Mouse (Mus musculus): ENCODE results near the gene Kansl1.
A peak's percentile ranks its signal among the peaks of the same experiment; 100 is the strongest.

Gene Kansl1

DNA sequence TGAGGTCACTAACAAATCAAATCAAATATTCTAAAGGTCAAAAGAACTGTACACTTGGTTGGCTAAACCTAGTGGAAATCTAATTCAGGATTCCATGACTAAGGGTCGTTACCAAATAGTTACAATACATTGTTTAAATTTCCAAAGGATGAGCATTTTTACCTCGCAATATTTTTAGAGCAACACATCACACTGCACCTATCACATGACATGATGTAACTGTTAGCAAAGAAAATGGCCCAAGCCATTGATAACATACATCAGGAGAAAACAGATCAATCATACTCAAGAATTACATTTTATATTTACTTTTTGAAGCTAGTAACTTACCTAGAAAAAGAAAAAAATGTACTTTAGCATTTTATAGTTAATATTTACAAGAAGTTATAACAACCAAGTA is 29.0 kb downstream of the Kansl1 start:
- no peak for DNase-seq (ENCODE audit: low spot score in 2 of 2)

DNA sequence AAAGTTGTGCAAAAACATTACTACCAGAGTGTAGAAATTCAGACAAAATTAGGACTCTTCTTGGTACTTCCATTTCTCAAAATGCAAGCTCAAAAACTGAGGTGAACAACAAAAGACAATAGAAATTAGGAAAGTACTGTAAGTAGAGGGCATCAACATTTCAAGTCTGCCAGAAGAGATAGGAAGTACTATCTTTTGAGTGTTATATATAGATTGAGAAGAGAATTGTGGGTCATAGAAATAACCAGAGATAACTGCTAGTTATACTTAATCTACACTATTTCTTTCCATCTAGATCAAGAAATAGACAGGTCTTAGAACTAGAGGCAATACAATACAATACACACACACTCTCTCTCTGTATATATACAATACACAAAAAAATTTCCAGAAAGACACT is 30.2 kb downstream of the Kansl1 start:
- DNase-seq (ENCODE audit: low spot score in 2 of 2): no peak

DNA sequence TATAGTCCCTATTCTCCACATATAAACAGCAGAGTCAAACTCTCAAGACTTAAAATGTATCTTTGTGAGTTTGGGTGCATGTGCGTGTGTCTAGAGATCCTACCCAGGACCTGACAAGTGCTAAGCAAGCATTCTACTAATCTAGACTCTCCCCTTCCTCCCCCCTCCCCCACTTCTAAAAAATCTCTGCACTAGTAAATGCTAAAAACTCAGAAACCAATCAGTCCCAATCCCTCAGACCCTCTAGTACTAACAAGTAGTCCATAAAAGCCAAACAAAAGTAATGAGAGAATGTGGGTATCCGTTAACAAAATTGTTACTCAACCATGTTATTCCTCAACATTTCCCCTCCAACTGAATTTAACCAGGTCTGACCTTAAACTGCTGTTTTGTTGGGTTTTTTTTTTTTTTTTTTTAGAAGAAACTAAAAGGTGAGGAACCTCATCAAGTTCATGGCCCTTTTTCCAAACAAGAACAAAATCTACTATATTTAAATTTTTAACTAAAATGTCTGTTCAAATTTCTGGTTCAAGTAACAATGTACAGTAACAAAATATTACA is 32.2 kb downstream of the Kansl1 start:
- DNase-seq (ENCODE audit: low spot score in 2 of 2): no peak

- DNase-seq (ENCODE audit: low spot score in 2 of 2): no peak
These were observed 32.9 kb downstream of the Kansl1 start for GRCm38 (mm10) chr11:104435753-104436152.

DNA sequence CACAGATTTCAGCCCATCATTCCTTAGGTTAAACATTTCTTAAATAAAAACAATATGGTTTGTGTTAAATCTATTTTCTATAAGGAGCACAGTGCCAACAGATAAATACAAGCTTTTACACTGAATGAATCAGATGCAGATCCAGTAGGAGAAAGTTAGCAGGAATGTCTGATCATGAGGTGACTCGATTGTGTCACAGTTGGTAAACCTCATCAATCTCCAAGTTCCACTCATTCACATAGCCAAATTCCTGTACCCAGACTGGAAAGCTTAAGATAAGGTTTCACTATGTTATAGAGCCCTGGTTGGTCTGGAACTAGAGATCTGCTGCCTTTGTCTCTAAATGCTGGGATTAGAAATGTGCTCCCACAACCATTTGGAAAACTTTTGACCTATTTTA is 33.5 kb downstream of the Kansl1 start:
- DNase-seq (ENCODE audit: low spot score in 2 of 2): no peak

- no peak for DNase-seq (ENCODE audit: low spot score in 2 of 2)
These were observed 36.4 kb downstream of the Kansl1 start for GRCm38 (mm10) chr11:104432251-104432650.

DNA sequence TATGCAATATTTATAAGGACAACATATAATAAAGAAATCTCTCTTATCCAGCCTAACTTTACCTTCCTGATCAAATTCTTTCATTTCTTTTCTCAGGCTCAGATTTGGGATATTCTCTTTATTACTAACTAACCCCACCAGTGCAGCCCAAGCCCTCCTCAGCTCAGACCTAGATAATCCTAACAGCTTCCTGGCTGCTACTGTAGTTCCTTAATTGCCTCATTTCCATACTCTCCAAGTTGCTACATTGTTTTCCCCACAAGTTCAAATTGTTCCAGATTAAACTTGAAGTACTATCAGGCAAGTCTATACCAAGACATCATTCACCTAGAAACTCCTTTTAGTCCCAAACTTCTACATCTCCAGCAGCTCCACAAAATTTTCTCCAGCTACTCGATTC is 36.9 kb downstream of the Kansl1 start:
- no peak for DNase-seq (ENCODE audit: low spot score in 2 of 2)

- DNase-seq (ENCODE audit: low spot score in 2 of 2): peak; percentile 53 to 70
These were observed 43.8 kb downstream of the Kansl1 start for GRCm38 (mm10) chr11:104424727-104425416.

DNA sequence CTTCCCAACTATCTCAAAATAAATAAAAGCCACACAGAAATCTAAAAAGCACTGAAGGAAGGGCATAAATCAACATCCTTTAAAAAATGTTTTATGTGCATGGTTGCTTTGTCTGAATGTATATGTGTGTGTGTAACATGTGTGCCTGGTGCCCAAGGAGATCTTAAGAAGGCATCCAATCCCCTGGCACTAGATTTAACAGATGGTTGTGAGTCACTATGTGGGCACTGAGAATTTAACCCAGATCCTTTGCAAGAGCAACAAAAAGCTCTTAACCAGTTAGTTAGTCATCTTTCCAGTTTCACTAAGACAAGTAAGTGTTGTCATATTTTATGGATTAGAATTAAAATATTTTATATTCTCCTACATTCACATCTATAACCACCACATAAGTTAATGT is 56.4 kb downstream of the Kansl1 start:
- DNase-seq (ENCODE audit: low spot score in 2 of 2): no peak

GRCm38 (mm10) chr11:104407391-104407790 is 61.3 kb downstream of the Kansl1 start:
- no peak for DNase-seq (ENCODE audit: low spot score in 2 of 2)

- DNase-seq (ENCODE audit: low spot score in 2 of 2): no peak
These were observed 67.7 kb downstream of the Kansl1 start for GRCm38 (mm10) chr11:104400961-104401360.

- no peak for DNase-seq (ENCODE audit: low spot score in 2 of 2)
These were observed 69.0 kb downstream of the Kansl1 start for GRCm38 (mm10) chr11:104399459-104400216.

DNA sequence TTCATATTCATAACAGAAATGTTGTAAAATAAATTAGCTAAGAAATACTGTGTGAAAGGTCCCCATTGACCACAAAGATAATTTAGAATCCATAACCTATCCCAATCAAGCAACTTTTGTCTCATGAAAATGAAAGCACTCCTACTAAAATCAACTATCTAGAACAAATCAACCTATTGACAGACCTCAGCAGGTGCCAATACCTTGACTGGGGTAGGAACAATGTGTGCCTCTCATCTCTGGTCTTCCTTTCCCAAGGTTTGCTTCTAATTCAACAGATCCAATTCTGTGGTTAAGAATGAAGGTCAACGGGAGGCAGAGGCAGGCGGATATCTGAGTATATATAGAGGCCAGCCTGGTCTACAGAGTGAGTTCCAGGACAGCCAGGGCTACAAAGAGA is 73.0 kb downstream of the Kansl1 start:
- DNase-seq (ENCODE audit: low spot score in 2 of 2): peak in 1 of 2 experiments; percentile 7

GRCm38 (mm10) chr11:104393196-104393595 is 75.5 kb downstream of the Kansl1 start:
- peak in 1 of 2 experiments; percentile 32 for DNase-seq (ENCODE audit: low spot score in 2 of 2)

DNA sequence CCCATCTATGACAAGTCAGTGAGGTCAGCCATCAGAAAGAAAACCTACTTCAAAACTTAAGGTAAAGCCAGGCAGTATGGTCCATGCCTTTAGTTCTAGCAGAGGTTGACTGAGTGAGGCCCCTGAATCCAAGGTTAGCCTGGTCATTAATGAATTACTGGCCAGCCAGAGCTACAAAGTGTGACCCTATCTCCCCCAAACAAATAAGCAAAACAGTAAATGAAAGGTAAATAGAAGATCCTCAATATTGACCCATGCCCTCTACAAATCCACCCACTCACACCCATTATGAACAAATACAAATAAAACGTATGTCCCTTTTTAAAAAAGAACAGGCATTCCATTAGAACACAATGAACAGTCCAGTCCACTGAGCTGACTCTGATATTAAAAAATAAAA is 76.5 kb downstream of the Kansl1 start:
- DNase-seq (ENCODE audit: low spot score in 2 of 2): peak in 1 of 2 experiments; percentile 11

DNA sequence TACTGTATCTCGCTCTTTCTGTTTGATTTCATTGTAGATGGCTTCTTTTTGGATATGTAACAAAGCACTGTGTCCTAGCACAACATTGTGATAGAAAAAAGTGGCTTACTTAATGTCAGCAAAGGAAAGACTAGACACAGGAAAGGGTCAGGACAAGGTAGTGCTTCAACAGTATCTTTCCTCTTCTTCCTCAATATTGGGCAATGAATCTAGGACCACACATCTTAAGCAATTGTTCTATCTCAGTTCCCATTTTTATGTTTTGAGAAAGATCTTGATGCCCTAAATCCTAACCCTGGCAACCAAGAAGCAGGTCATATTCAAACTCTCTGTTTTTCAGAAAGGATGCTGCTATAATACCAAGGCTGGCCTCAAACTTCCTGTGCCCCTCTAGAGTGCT is 81.4 kb downstream of the Kansl1 start:
- DNase-seq (ENCODE audit: low spot score in 2 of 2): no peak

DNA sequence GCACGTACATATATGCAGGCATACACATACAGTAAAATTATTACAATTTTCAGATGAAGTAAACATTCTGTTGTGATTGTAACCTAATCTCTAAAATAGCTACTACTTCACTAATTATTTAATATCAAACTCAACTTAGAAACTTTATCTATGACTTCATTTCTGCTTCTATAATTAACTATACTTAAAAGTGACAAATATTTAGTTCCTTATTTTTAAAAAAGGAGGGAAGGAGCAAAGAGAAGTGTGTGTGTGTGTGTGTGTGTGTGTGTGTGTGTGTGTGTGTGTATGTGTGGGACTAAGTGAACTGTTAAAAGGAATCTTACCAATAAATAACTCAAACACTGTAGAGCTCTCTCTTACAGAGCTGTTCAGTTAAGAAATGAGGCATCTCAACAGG is 82.1 kb downstream of the Kansl1 start:
- peak in 1 of 2 experiments; percentile 2 for DNase-seq (ENCODE audit: low spot score in 2 of 2)

DNA sequence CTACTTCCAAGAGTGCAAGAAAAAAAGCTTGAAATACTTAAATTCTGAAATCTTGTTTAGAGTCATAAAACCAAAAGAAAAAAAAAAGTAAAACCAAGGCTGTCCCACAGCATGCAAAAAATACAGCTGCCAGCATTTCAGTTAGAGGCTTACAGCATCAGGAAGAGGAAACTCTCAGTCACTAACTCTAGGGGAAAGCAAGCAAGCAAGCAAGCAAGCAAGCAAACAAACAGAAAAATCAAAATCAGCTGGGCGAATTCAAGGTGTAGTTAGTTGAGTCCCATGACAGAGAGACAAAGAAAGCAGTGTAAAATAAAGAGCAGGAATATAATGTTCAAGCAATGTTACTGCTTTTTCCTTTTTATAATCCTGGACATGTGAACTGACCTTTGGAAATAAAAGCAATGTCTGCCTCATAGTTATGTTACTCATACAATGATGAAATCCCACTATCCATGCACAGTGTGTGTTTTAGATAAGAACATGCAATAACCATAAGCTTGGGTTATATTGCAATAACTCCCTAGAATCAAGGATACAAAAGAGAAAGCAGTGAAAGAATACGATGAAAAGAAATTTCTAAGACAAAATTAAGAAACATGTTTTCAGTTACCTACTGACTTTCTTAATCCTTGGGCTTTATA is 85.4 kb downstream of the Kansl1 start:
- no peak for DNase-seq (ENCODE audit: low spot score in 2 of 2)

DNA sequence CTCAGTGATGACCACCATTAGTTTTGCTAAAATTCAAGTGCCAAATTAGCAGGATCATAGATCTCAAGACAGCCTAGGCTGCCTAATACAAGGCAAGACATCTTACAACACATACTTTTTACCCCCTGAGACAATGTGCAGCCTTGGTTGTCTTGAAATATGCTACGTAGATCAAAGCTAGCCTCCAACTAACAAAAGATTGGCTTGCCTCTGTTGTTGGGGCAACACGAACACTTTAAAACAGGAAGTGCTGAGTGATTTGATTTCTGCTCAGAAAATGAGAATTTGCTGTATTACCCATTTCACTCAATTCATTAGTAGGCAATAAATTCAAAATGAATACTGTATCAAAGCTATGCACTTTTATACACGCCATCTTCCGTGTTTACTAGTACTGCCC is 86.8 kb downstream of the Kansl1 start:
- DNase-seq (ENCODE audit: low spot score in 2 of 2): peak in 1 of 2 experiments; percentile 5

DNA sequence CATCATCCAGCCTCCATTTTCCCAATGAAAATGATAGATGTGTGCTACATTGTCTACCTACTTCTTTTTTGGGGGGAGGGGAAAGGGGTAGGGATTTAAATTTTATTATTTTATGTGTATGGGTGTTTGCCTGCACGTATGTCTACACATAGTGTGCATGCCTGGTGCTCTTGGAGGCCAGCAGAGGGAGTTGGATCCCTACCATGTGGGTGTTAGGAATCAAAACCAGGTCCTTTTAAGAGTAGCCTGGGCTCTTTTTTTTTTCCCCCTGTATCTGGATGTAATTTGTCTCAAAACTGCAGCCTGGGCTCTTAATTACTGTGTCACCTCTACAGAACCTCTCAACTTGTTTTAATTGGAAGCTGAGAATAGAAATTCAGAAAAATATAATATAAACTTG is 89.0 kb downstream of the Kansl1 start:
- peak in 1 of 2 experiments; percentile 18 for DNase-seq (ENCODE audit: low spot score in 2 of 2)

GRCm38 (mm10) chr11:104376291-104376690 is 92.4 kb downstream of the Kansl1 start:
- DNase-seq (ENCODE audit: low spot score in 2 of 2): peak in 1 of 2 experiments; percentile 13

GRCm38 (mm10) chr11:104367486-104368190 is 101.0 kb downstream of the Kansl1 start:
- DNase-seq (ENCODE audit: low spot score in 2 of 2): peak in 1 of 2 experiments; percentile 13
